Mouse (Mus musculus): ENCODE measurements around the gene Prickle4. TPM values are rescaled to one million over a fixed set of nuclear protein-coding genes. Genes with fewer than 3 reads are reported as not detected.

Gene Prickle4
- polyA plus RNA-seq, 1 experiment from 2014 or later, result 0.68 TPM

DNA sequence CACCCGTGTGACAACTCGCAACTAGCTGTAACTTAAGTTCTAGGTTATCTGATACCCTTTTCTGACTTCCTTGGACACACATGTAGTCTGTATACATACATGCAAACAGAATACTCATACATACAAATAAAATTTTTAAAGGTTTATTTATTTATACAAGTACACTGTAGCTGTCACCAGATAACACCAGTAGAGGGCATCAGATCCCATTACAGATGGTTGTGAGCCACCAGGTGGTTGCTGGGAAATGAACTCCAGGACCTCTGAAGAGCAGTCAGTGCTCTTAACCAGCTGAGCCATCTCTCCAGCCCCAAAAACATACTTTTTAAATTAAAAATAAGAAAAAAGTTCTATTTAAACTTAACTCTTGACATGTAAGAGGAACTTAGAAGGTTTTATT, 51.5 kb downstream of the Prickle4 start:
- Histone ChIP-seq H3K4me2 (ENCODE audit: low read depth, low read length) (no peak overlapping the region), H3K27me3 (ENCODE audit: control insufficient read depth, insufficient read depth, low read length) (no peaks in the 10 kb centered on the region), H3K9me3 (ENCODE audit: control insufficient read depth, low read length) (no peaks in the 10 kb centered on the region), H3K9ac (replicated peaks; ENCODE audit: low read depth, low read length) (no peak overlapping the region), H3K27ac (ENCODE audit: low read depth, low read length) (no peak overlapping the region), H3K4me3 (ENCODE audit: low read depth, low read length) (no peak overlapping the region), H3K4me1 (ENCODE audit: control insufficient read depth, insufficient read depth, low read length) (no peaks in the 10 kb centered on the region), H3K36me3 (ENCODE audit: control insufficient read depth, insufficient read depth, low read length) (no peaks in the 10 kb centered on the region)
- ATAC-seq (ENCODE audit: low read depth), result no peak
- 90% methylated on average over 2 of the region's 2 CpGs for WGBS

Other genes with a start within 250 kb of the Prickle4 start
- 16.4 and 17.1 TPM in 2 replicates for gene Taf8, start 192.4 kb downstream of the Prickle4 start, polyA plus RNA-seq (2014; fragmentation: Nextera tagmentation; extraction: Ambion mirVana)
- 49.1 and 72.4 TPM in 2 replicates for gene Ccnd3, start 189.7 kb downstream of the Prickle4 start, polyA plus RNA-seq (2014; fragmentation: Nextera tagmentation; extraction: Ambion mirVana)
- gene Bysl, start 83.2 kb downstream of the Prickle4 start, polyA plus RNA-seq (2014; fragmentation: Nextera tagmentation; extraction: Ambion mirVana), result 32.7 and 35.0 TPM in 2 replicates
- gene Med20, start 83.2 kb downstream of the Prickle4 start, polyA plus RNA-seq (2014; fragmentation: Nextera tagmentation; extraction: Ambion mirVana), result 38.1 and 43.4 TPM in 2 replicates
- gene Gm20517, start 83.1 kb downstream of the Prickle4 start, polyA plus RNA-seq (2014; fragmentation: Nextera tagmentation; extraction: Ambion mirVana), result 2.3 and 2.9 TPM in 2 replicates
- gene Usp49, start 64.0 kb downstream of the Prickle4 start, polyA plus RNA-seq (2014; fragmentation: Nextera tagmentation; extraction: Ambion mirVana), result 5.9 and 6.5 TPM in 2 replicates
- gene Tomm6, start 6.3 kb downstream of the Prickle4 start, polyA plus RNA-seq (2014; fragmentation: Nextera tagmentation; extraction: Ambion mirVana), result 296 and 305 TPM in 2 replicates
- gene Frs3, start 5.7 kb downstream of the Prickle4 start, polyA plus RNA-seq (2014; fragmentation: Nextera tagmentation; extraction: Ambion mirVana), result 33.3 and 41.9 TPM in 2 replicates
- 2.0 and 7.7 TPM in 2 replicates for gene Gm21981, start 281 bp downstream of the Prickle4 start, polyA plus RNA-seq (2014; fragmentation: Nextera tagmentation; extraction: Ambion mirVana)
- not detected in 2 replicates for gene Pgc, start 32.1 kb upstream of the Prickle4 start, polyA plus RNA-seq (2014; fragmentation: Nextera tagmentation; extraction: Ambion mirVana)
- 1.8 and 2.1 TPM in 2 replicates for gene Tfeb, start 42.3 kb upstream of the Prickle4 start, polyA plus RNA-seq (2014; fragmentation: Nextera tagmentation; extraction: Ambion mirVana)
- 2.7 and 5.3 TPM in 2 replicates for gene Mdfi, start 140.0 kb upstream of the Prickle4 start, polyA plus RNA-seq (2014; fragmentation: Nextera tagmentation; extraction: Ambion mirVana)
- 28.7 and 29.1 TPM in 2 replicates for gene Foxp4, start 229.9 kb upstream of the Prickle4 start, polyA plus RNA-seq (2014; fragmentation: Nextera tagmentation; extraction: Ambion mirVana)

All from neural tube, embryonic 14.5 days (tissue).